Mouse (Mus musculus) myocyte (in vitro differentiated cells): ENCODE measurements around the gene Rhbdf2. TPM values are rescaled to one million over a fixed set of nuclear protein-coding genes. Genes with fewer than 3 reads are reported as not detected.

Source experiments
- H3K27me3 ChIP-seq: one replicate; pipeline ENCODE4 v1.6.1; 2011; ENCODE audit not compliant: control insufficient read depth, insufficient read depth, insufficient read length
- H3K36me3 ChIP-seq: one replicate; pipeline ENCODE4 v1.6.1; 2011; ENCODE audit not compliant: control insufficient read depth, insufficient read depth
- H3K4me2 ChIP-seq: one replicate; pipeline ENCODE4 v1.6.1; 2011; ENCODE audit warnings: low read depth, control low read depth
- H3K4me3 ChIP-seq: one replicate; pipeline ENCODE4 v1.5.1; 2011; ENCODE audit warnings: mild to moderate bottlenecking, control low read depth, moderate library complexity
- H3K79me2 ChIP-seq: one replicate; pipeline ENCODE4 v1.6.1; 2011; ENCODE audit not compliant: control insufficient read depth, insufficient read depth
- H3ac ChIP-seq: one replicate; pipeline ENCODE4 v1.6.1; 2011; ENCODE audit not compliant: control insufficient read depth, insufficient read length
- CEBPB ChIP-seq: IDR thresholded peaks from 2 replicates; pipeline ENCODE4 v1.6.1; 2011; ENCODE audit warnings: mild to moderate bottlenecking, moderate library complexity; ENCODE audit not compliant: poor library complexity, insufficient read depth, severe bottlenecking
- E2F4 ChIP-seq: IDR thresholded peaks from one replicate; pipeline ENCODE4 v1.6.1; 2011; ENCODE audit warnings: mild to moderate bottlenecking, control low read depth, moderate library complexity; ENCODE audit not compliant: insufficient read depth
- MAX ChIP-seq: IDR thresholded peaks from one replicate; pipeline ENCODE4 v1.6.1; 2011; ENCODE audit warnings: low read depth, mild to moderate bottlenecking, control low read depth
- MYOD1 ChIP-seq, 3 experiments: IDR thresholded peaks; one replicate each; pipeline ENCODE4 v1.6.1; 2011; ENCODE audit warnings: control low read depth in 2 of 3, low read depth in 2 of 3, mild to moderate bottlenecking in 2 of 3, moderate library complexity in 1 of 3; ENCODE audit not compliant: insufficient read length in 2 of 3, control insufficient read depth in 1 of 3
- MYOG ChIP-seq, 3 experiments: IDR thresholded peaks; one replicate each; pipeline ENCODE4 v1.6.1; 2011; ENCODE audit warnings: control low read depth in 2 of 3, low read depth in 2 of 3, mild to moderate bottlenecking in 2 of 3; ENCODE audit not compliant: insufficient read length in 2 of 3, control insufficient read depth in 1 of 3, insufficient read depth in 1 of 3
- POLR2A ChIP-seq: IDR thresholded peaks from one replicate; pipeline ENCODE4 v1.6.1; 2011; ENCODE audit warnings: low read depth, mild to moderate bottlenecking, control low read depth, moderate library complexity; ENCODE audit not compliant: insufficient read length
- POLR2AphosphoS2 ChIP-seq: IDR thresholded peaks from one replicate; pipeline ENCODE4 v1.6.1; 2011; ENCODE audit warnings: low read depth, control low read depth; ENCODE audit not compliant: insufficient read length
- REST ChIP-seq: IDR thresholded peaks from one replicate; pipeline ENCODE4 v1.6.1; 2011; ENCODE audit warnings: mild to moderate bottlenecking, control low read depth, moderate library complexity; ENCODE audit not compliant: insufficient read depth, insufficient read length
- SRF ChIP-seq: IDR thresholded peaks from one replicate; pipeline ENCODE4 v1.6.1; 2011; ENCODE audit warnings: low read depth; ENCODE audit not compliant: control insufficient read depth, insufficient read length
- TCF12 ChIP-seq: IDR thresholded peaks from one replicate; pipeline ENCODE4 v1.6.1; 2011; ENCODE audit warnings: mild to moderate bottlenecking, control low read depth; ENCODE audit not compliant: poor library complexity, insufficient read depth, severe bottlenecking
- TCF3 ChIP-seq: IDR thresholded peaks from one replicate; pipeline ENCODE4 v1.6.1; 2011; ENCODE audit warnings: low read depth, control low read depth; ENCODE audit not compliant: insufficient read length
- USF1 ChIP-seq: IDR thresholded peaks from one replicate; pipeline ENCODE4 v1.6.1; 2011; ENCODE audit warnings: low read depth, mild to moderate bottlenecking, control low read depth, moderate library complexity
- polyA plus RNA-seq: library from polyadenylated mRNA; unstranded; fragments of >200 nt; fragmentation: generic; extraction: Trizol; gene quantifications from one replicate; pipeline ENCODE4 v1.2.1, GENCODE M21; 2012; ENCODE audit warnings: missing spikeins

The Rhbdf2 gene
- polyA plus RNA-seq, 1 experiment = 16.2 TPM

DNA sequence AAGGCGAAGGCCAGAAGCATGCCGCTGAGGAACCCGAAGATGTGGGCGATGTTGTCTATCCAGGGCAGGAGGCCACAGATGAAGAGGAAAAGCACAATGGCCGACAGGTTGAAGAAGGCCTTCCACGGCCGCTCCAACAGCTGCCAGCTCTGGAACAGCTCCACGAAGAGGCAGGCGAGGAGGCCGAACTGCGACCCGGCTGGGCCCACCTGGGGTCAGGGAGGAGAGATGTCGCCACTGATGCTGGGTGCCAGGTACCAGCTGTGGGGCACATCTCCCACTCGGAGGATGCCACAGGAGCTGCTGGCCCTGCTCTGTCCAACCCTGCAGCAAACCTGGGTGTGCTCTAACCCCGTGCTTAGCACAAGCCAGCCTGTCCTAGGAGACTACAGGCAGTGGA, 27.6 kb downstream of the Rhbdf2 start:
- Histone ChIP-seq H3K79me2 (no peaks in the 10 kb centered on the region), H3K4me2 (no peak overlapping the region), H3K36me3 (peaks cover 5% of the 10 kb centered on the region), H3ac (no peak overlapping the region), H3K4me3 (no peak overlapping the region), H3K27me3 (no peaks in the 10 kb centered on the region)
- TF ChIP-seq USF1 (no peak), CEBPB (no peak), TCF12 (no peak), SRF (no peak), POLR2AphosphoS2 (no peak), TCF3 (no peak), MYOD1 (IDR thresholded peaks at IDR 0.05; ENCODE audit: control insufficient read depth in 1 of 3, insufficient read length in 2 of 3, low read depth in 2 of 3) (no peak), MYOG (IDR thresholded peaks at IDR 0.05; ENCODE audit: control insufficient read depth in 1 of 3, insufficient read depth in 1 of 3, insufficient read length in 2 of 3, low read depth in 2 of 3) (no peak), POLR2A (no peak), MAX (no peak), E2F4 (no peak), REST (no peak)

GRCm38 (mm10) chr11:116598193-116598592, 28.6 kb downstream of the Rhbdf2 start:
- TF ChIP-seq REST (no peak), E2F4 (no peak), MYOG (IDR thresholded peaks at IDR 0.05; ENCODE audit: control insufficient read depth in 1 of 3, insufficient read depth in 1 of 3, insufficient read length in 2 of 3, low read depth in 2 of 3) (no peak), MAX (no peak), CEBPB (no peak), TCF12 (no peak)
- Histone ChIP-seq H3K27me3 (no peaks in the 10 kb centered on the region), H3K4me3 (no peak overlapping the region), H3ac (no peak overlapping the region), H3K36me3 (peaks cover 1% of the 10 kb centered on the region), H3K4me2 (no peak overlapping the region), H3K79me2 (no peaks in the 10 kb centered on the region)

GRCm38 (mm10) chr11:116596766-116597165, 30.1 kb downstream of the Rhbdf2 start:
- no peak overlapping the region for H3K4me3 ChIP-seq
- H3K4me2 ChIP-seq = no peak overlapping the region
- no peaks in the 10 kb centered on the region for H3K27me3 ChIP-seq
- no peaks in the 10 kb centered on the region for H3K79me2 ChIP-seq
- no peak for TF ChIP-seq POLR2AphosphoS2
- H3K36me3 ChIP-seq = no peaks in the 10 kb centered on the region
- no peak overlapping the region for H3ac ChIP-seq

DNA sequence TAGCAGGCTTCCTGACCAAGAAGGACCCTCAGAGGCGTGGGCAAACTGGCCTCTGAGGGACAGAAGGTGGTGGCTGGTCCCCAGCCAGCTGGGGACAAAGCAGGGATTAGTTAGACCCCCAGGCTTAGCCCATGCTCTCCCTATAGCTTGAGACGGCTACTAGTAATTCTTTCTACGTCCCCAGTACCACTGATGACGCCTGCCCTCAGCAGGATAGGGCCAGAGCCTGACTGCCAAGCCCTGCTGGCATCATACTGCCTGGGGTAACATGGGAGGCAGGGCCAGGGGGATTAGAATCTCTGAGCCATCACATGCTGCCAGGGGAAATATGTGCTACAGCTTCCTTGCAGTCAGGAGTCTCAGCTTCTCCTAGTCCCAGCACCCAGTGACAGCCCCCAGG, 33.5 kb downstream of the Rhbdf2 start:
- no peaks in the 10 kb centered on the region for H3K79me2 ChIP-seq
- no peaks in the 10 kb centered on the region for H3K36me3 ChIP-seq
- H3K4me3 ChIP-seq = no peak overlapping the region
- no peak overlapping the region for H3K4me2 ChIP-seq
- no peaks in the 10 kb centered on the region for H3K27me3 ChIP-seq
- H3ac ChIP-seq = no peak overlapping the region
- TF ChIP-seq USF1 = no peak
- no peak for TF ChIP-seq TCF3
- TF ChIP-seq CEBPB = no peak
- TF ChIP-seq MYOD1 (IDR thresholded peaks at IDR 0.05; ENCODE audit: control insufficient read depth in 1 of 3, insufficient read length in 2 of 3, low read depth in 2 of 3) = no peak
- TF ChIP-seq MAX = no peak
- no peak for TF ChIP-seq POLR2AphosphoS2
- TF ChIP-seq E2F4 = no peak
- no peak for TF ChIP-seq SRF
- no peak for TF ChIP-seq POLR2A
- TF ChIP-seq MYOG (IDR thresholded peaks at IDR 0.05; ENCODE audit: control insufficient read depth in 1 of 3, insufficient read depth in 1 of 3, insufficient read length in 2 of 3, low read depth in 2 of 3) = no peak
- TF ChIP-seq REST = no peak

GRCm38 (mm10) chr11:116592428-116592827, 34.4 kb downstream of the Rhbdf2 start:
- Histone ChIP-seq H3K36me3 (no peaks in the 10 kb centered on the region), H3ac (no peak overlapping the region), H3K79me2 (no peaks in the 10 kb centered on the region), H3K27me3 (no peaks in the 10 kb centered on the region), H3K4me2 (no peak overlapping the region), H3K4me3 (no peak overlapping the region)
- no peak for TF ChIP-seq REST
- peak in 1 of 3 experiments; percentile 31 for TF ChIP-seq MYOD1 (IDR thresholded peaks at IDR 0.05; ENCODE audit: control insufficient read depth in 1 of 3, insufficient read length in 2 of 3, low read depth in 2 of 3)
- no peak for TF ChIP-seq E2F4

DNA sequence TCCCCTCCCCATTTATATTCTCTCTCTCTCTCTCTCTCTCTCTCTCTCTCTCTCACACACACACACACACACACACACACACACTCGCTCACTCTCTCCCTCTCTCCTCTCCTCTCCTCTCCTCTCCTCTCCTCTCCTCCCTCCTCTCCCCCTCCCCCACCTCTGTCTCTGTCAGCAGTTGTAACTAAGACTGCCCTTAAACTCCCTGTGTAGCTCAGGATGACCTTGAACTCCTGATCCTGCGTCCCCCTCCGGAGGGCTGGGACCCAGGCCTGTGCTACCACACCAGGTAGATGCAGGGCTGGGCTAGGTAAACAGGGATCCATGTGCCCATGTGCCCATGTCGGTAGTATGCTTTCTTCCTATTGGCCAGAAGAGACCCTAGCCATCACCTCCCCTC, 35.2 kb downstream of the Rhbdf2 start:
- Histone ChIP-seq H3K27me3 (no peaks in the 10 kb centered on the region), H3K79me2 (no peaks in the 10 kb centered on the region), H3K4me3 (no peak overlapping the region), H3ac (no peak overlapping the region), H3K36me3 (no peaks in the 10 kb centered on the region), H3K4me2 (no peak overlapping the region)
- TF ChIP-seq E2F4 (no peak), SRF (no peak), MYOG (IDR thresholded peaks at IDR 0.05; ENCODE audit: control insufficient read depth in 1 of 3, insufficient read depth in 1 of 3, insufficient read length in 2 of 3, low read depth in 2 of 3) (no peak), CEBPB (no peak), POLR2A (no peak)
